Mouse (Mus musculus): Measurements from ENCODE around the gene Nudt19. TPM values are rescaled to one million over a fixed set of nuclear protein-coding genes. Genes with fewer than 3 reads are reported as not detected.

Gene Nudt19
- polyA plus RNA-seq (2021): 72.4 TPM

DNA sequence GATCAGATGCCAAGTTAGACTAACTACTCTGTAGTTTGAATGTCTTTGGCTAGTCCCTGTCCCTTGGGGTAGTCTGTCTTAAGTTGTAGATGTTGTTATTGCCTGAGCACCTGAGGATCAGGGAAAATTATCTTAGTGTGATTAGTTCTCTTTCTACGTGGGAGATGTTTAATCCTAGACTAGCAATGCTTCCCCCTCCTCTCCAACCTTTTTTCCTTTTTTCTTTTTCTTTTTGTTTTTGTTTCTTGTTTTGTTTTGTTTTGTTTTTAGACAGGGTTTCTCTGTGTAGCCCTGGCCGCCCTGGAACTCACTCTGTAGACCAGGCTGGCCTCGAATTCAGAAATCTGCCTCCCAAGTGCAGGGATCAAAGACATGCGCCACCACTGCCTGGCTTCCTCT, at the start of gene Nudt19:
TSS of gene Nudt19 (minus strand) at position 100 of the 399 bp plus-strand sequence.
- ChIA-PET POLR2A (no interaction called here), CTCF (interaction anchor here (2.3 kb wide), 1 partner anchor 10 kb away, joined by 8 read pairs; no protein-coding TSS in a partner anchor)
- peaks cover 4% of the 10 kb centered on the region for H3K27me3 ChIP-seq
- in situ Hi-C loops (cut with MboI; ENCODE audit: low pct_unique_long_range_greater_than_20kb): loop anchor here (10.0 kb wide), 2 partner anchors 79 to 241 kb away; partner anchors contain the start of gene Gpatch1
- TF ChIP-seq CTCF (IDR thresholded peaks at IDR 0.05): no peak
- DNase-seq (ENCODE audit: low read depth, low spot score) (no peak), ATAC-seq (no peak)

DNA sequence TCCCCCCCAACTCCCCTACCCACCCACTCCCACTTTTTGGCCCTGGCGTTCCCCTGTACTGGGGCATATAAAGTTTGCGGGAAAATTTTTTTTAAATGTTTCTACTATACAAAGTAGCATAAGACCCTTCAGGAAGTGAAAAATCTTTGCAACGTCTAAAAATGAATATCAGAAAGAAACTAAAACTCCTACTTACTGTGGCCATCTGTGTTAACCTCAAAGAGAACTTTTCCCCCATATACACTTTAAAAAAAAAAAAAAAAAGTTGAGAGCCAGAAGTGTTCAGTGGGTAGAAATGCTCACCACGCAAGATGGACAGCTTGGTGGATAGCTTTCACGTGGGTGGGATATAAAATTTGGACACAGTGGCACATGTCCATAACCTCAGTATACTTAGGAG, 46.7 kb upstream of the Nudt19 start:
- POLR2A ChIA-PET: no interaction called here
- no peak for DNase-seq (ENCODE audit: low read depth, low spot score)
- CTCF ChIA-PET: interaction anchor here (1.0 kb wide), 1 partner anchor 9 kb away, joined by 3 read pairs; no protein-coding TSS in a partner anchor
- in situ Hi-C loops (cut with MboI; ENCODE audit: low pct_unique_long_range_greater_than_20kb): no loop called here
- no peaks in the 10 kb centered on the region for H3K27me3 ChIP-seq
- no peak for TF ChIP-seq CTCF (IDR thresholded peaks at IDR 0.05)
- no peak for ATAC-seq

DNA sequence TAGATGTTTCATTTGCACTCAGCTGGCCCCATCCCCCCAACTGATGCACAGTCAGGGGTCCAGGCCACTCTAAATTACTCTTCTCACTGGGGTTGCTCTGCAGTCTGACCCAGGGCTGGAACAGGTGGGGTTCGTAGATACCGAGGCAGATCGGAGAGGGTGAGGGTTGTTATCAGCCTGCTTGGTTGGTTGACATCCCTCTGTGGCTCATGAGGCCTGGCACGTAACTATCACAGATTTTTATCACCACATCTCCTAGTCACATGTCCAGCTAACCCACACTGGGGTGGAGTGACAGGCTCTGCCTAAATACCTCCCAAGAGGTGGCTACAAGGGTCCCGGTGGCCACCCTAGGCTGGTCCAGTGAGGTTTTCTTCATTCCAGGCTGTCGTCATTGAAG, 45.0 kb upstream of the Nudt19 start:
- in situ Hi-C loops (cut with MboI; ENCODE audit: low pct_unique_long_range_greater_than_20kb): no loop called here
- ChIA-PET CTCF (interaction anchor here (1.3 kb wide), 1 partner anchor 29 kb away, joined by 3 read pairs; no protein-coding TSS in a partner anchor), POLR2A (no interaction called here)

DNA sequence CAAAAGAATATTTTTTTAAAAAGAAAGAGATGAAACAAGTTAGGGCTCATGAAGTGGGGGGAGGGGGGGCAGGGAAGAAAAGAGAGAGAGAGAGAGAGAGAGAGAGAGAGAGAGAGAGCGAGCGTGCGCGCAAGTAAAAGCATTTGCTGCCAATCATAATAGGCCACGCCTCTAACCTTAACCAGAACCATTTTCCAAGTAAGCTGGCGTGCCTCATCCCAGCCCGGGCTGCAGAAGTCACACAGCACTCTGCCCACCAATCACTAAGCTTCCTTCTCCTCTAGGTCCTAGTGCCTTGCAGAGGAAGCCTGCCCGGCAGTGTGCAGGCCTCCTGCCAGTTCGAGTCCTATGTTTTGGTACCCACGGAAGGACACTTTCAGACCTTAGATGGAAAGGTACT, 43.9 kb upstream of the Nudt19 start:
- CTCF ChIA-PET: interaction anchor here (0.8 kb wide), 1 partner anchor 10 kb away, joined by 3 read pairs; no protein-coding TSS in a partner anchor

More for the DNA sequence above, 45.0 kb upstream of the Nudt19 start:
- ATAC-seq (no peak), DNase-seq (ENCODE audit: low read depth, low spot score) (no peak)
- H3K27me3 ChIP-seq: no peaks in the 10 kb centered on the region
- no peak for TF ChIP-seq CTCF (IDR thresholded peaks at IDR 0.05)

DNA sequence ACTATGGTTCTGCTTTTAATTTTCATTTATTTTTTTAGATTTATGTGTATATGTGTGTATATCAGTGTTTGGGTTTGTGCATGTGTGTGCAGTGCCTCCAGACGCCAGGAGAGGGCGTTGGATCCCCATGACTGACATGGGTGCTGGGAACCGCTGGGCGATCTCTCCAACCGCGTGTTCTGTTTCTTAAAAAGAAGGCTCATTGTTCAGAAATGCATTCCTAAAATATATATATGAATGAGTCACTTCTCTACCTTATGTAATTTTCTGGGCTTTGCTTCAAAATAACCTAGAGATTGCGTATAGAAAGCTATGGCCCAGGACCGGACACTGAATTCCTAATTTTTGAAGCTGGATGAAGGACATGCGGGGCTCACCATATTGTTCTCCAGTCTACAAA, 43.4 kb upstream of the Nudt19 start:
- no peaks in the 10 kb centered on the region for H3K27me3 ChIP-seq
- DNase-seq (ENCODE audit: low read depth, low spot score) (no peak), ATAC-seq (no peak)
- POLR2A ChIA-PET: no interaction called here
- no peak for TF ChIP-seq CTCF (IDR thresholded peaks at IDR 0.05)
- CTCF ChIA-PET: no interaction called here
- in situ Hi-C loops (cut with MboI; ENCODE audit: low pct_unique_long_range_greater_than_20kb): loop anchor here (25.0 kb wide), 1 partner anchor 1763 kb away; no protein-coding TSS in a partner anchor

More for the DNA sequence above, 43.9 kb upstream of the Nudt19 start:
- no peaks in the 10 kb centered on the region for H3K27me3 ChIP-seq
- ATAC-seq (no peak), DNase-seq (ENCODE audit: low read depth, low spot score) (no peak)
- TF ChIP-seq CTCF (IDR thresholded peaks at IDR 0.05): no peak
- POLR2A ChIA-PET: no interaction called here
- in situ Hi-C loops (cut with MboI; ENCODE audit: low pct_unique_long_range_greater_than_20kb): no loop called here

DNA sequence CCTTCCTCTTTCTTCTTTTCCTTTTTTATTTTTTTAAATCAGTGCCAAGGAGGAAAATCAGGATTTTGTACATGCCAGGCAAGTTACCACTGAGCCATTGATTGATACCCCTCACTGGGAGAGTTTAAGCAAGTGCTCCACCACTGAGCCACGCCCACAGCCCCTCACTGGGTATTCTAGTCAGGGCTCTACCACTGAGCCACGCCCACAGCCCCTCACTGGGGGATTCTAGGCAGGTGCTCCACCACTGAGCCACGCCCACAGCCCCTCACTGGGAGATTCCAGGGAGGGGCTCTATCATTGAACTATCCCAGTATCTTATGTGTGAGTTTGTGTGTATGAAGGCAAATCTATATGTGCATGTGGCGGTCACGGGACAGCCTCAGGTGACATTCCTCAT, 38.2 kb upstream of the Nudt19 start:
- no peak for DNase-seq (ENCODE audit: low read depth, low spot score)
- POLR2A ChIA-PET: no interaction called here
- in situ Hi-C loops (cut with MboI; ENCODE audit: low pct_unique_long_range_greater_than_20kb): loop anchor here (25.0 kb wide), 1 partner anchor 1768 kb away; no protein-coding TSS in a partner anchor

DNA sequence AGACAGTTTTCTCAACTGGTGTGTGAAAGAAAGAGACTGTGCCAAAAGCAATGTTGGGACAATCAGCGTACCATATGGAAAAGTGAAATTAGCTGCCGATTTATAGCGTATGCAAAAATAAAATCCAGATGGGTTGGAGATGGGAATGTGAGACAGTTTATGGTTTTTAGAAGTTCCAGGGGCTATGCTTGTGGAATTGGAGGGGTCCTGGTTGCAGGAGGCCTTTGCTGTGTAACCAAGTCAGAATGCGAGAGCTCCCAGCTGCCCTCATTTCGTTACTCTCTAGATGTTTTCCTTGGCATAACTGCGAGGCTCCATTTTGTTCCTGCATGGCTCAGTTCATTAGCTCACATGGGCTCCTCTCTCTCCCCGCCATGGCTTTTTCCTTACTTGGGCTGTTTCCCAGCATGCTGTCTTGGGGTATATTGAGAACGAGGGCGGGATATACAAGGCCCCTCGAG, 34.7 kb upstream of the Nudt19 start:
- in situ Hi-C loops (cut with MboI; ENCODE audit: low pct_unique_long_range_greater_than_20kb): loop anchor here (25.0 kb wide), 1 partner anchor 1772 kb away; no protein-coding TSS in a partner anchor
- ATAC-seq: no peak
- CTCF ChIA-PET: interaction anchor here (1.0 kb wide), 1 partner anchor 7 kb away, joined by 3 read pairs; no protein-coding TSS in a partner anchor
- no peak for TF ChIP-seq CTCF (IDR thresholded peaks at IDR 0.05)
- POLR2A ChIA-PET: no interaction called here
- no peak for DNase-seq (ENCODE audit: low read depth, low spot score)
- H3K27me3 ChIP-seq: no peaks in the 10 kb centered on the region

More for the DNA sequence above, 38.2 kb upstream of the Nudt19 start:
- CTCF ChIA-PET: interaction anchor here (1.7 kb wide), 1 partner anchor 9 kb away, joined by 3 read pairs; no protein-coding TSS in a partner anchor
- no peak for ATAC-seq
- H3K27me3 ChIP-seq: no peaks in the 10 kb centered on the region
- TF ChIP-seq CTCF (IDR thresholded peaks at IDR 0.05): no peak

DNA sequence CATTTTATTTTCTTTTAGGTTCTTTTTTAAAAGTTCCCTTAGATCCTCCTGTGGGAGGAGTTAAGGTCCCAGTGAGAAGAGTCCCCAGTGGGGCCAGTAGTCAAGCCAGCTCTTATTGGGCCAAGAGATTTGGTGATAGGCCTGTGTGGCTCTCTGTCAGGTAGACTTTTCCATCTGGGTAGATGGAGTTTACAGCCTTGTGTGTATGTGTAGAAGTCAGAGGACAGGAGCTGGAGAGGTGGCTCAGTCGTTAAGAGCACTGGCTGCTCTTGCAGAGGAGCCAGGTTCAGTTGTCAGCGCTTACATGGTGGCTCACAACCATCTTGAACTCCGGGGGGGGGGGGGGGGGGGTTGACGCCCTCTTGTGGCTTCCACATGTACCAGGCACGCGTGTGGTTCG, 33.4 kb upstream of the Nudt19 start:
- ATAC-seq (no peak), DNase-seq (ENCODE audit: low read depth, low spot score) (no peak)
- H3K27me3 ChIP-seq: peaks cover 2% of the 10 kb centered on the region
- POLR2A ChIA-PET: no interaction called here
- in situ Hi-C loops (cut with MboI; ENCODE audit: low pct_unique_long_range_greater_than_20kb): loop anchor here (10.0 to 25.0 kb wide), 2 partner anchors 45 to 1773 kb away; no protein-coding TSS in a partner anchor
- TF ChIP-seq CTCF (IDR thresholded peaks at IDR 0.05): no peak
- CTCF ChIA-PET: interaction anchor here (1.0 kb wide), 1 partner anchor 9 kb away, joined by 3 read pairs; no protein-coding TSS in a partner anchor

DNA sequence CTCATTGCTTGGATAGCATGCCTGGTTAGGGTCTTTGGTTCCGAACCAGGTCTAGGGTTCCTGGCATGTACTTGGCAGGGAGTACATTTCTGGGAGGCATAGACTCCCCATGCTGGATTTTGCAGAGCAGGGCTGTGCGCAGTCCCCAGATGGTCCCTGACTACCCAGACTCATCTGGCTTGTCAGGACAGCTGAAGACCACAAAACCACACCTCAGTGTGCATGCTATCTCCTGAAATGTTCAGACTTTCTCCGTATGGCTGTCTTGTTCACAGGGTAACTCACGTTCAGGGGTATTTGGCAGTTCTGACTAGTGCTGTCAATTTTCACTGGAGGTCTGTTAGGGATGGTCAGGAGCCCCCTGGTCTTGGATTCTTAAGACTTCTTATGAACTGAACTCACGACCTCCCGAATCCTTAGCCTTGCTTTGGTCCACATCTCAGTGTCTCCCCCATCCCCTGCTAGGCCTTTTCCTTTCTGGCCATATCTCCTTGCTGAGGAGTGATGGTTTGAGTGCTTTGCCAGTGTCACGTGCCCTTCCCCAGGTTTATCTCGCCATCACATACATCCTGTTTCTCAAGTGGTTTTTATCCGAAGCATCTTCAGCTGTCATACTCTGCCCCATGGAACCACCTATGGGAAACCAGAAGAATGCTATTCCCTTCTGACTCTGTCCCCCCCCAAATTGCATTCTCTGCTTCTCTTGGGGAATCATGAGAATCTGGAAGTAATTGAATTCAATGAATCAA, 32.8 kb upstream of the Nudt19 start:
- no peak for TF ChIP-seq CTCF (IDR thresholded peaks at IDR 0.05)
- peaks cover 6% of the 10 kb centered on the region for H3K27me3 ChIP-seq
- ATAC-seq (no peak), DNase-seq (ENCODE audit: low read depth, low spot score) (no peak)
- CTCF ChIA-PET: no interaction called here
- in situ Hi-C loops (cut with MboI; ENCODE audit: low pct_unique_long_range_greater_than_20kb): loop anchor here (10.0 to 25.0 kb wide), 2 partner anchors 46 to 1773 kb away; no protein-coding TSS in a partner anchor
- POLR2A ChIA-PET: no interaction called here

DNA sequence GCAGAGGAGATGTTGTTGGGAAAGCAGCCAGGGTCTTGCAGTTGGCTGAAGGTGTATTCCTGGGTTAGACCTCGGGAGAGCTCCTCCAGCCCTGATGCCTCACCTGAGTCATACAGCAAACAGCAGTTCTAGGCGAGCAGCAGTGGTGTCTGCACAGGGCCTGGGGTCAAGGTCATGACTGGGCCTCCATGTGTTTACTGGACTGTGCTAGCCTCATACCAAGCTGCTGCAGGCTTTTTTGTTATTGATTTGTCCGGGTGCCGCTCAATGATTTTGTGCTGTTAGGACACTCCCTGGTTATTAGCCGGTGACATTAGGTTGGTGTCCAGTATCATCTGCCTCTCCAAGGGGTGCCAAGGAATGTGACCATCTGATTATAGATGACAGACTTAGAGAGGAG, 31.6 kb upstream of the Nudt19 start:
- no peak for ATAC-seq
- CTCF ChIA-PET: no interaction called here
- no peak for DNase-seq (ENCODE audit: low read depth, low spot score)
- POLR2A ChIA-PET: no interaction called here
- in situ Hi-C loops (cut with MboI; ENCODE audit: low pct_unique_long_range_greater_than_20kb): loop anchor here (10.0 to 25.0 kb wide), 2 partner anchors 47 to 1775 kb away; no protein-coding TSS in a partner anchor
- TF ChIP-seq CTCF (IDR thresholded peaks at IDR 0.05): no peak
- peaks cover 6% of the 10 kb centered on the region for H3K27me3 ChIP-seq

Measured in Patski (cell line).